Mouse (Mus musculus) myocyte (in vitro differentiated cells): ENCODE measurements around the gene Erlin1. TPM values are rescaled to one million over a fixed set of nuclear protein-coding genes. Genes with fewer than 3 reads are reported as not detected.

Experiments
- H3K27me3 ChIP-seq: one replicate; pipeline ENCODE4 v1.6.1; 2011; ENCODE audit not compliant: control insufficient read depth, insufficient read depth, insufficient read length
- H3K36me3 ChIP-seq: one replicate; pipeline ENCODE4 v1.6.1; 2011; ENCODE audit not compliant: control insufficient read depth, insufficient read depth
- H3K4me2 ChIP-seq: one replicate; pipeline ENCODE4 v1.6.1; 2011; ENCODE audit warnings: low read depth, control low read depth
- H3K4me3 ChIP-seq: one replicate; pipeline ENCODE4 v1.5.1; 2011; ENCODE audit warnings: mild to moderate bottlenecking, control low read depth, moderate library complexity
- H3K79me2 ChIP-seq: one replicate; pipeline ENCODE4 v1.6.1; 2011; ENCODE audit not compliant: control insufficient read depth, insufficient read depth
- H3ac ChIP-seq: one replicate; pipeline ENCODE4 v1.6.1; 2011; ENCODE audit not compliant: control insufficient read depth, insufficient read length
- CEBPB ChIP-seq: IDR thresholded peaks from 2 replicates; pipeline ENCODE4 v1.6.1; 2011; ENCODE audit warnings: mild to moderate bottlenecking, moderate library complexity; ENCODE audit not compliant: poor library complexity, insufficient read depth, severe bottlenecking
- E2F4 ChIP-seq: IDR thresholded peaks from one replicate; pipeline ENCODE4 v1.6.1; 2011; ENCODE audit warnings: mild to moderate bottlenecking, control low read depth, moderate library complexity; ENCODE audit not compliant: insufficient read depth
- MAX ChIP-seq: IDR thresholded peaks from one replicate; pipeline ENCODE4 v1.6.1; 2011; ENCODE audit warnings: low read depth, mild to moderate bottlenecking, control low read depth
- MYOD1 ChIP-seq, 3 experiments: IDR thresholded peaks; one replicate each; pipeline ENCODE4 v1.6.1; 2011; ENCODE audit warnings: control low read depth in 2 of 3, low read depth in 2 of 3, mild to moderate bottlenecking in 2 of 3, moderate library complexity in 1 of 3; ENCODE audit not compliant: insufficient read length in 2 of 3, control insufficient read depth in 1 of 3
- MYOG ChIP-seq, 3 experiments: IDR thresholded peaks; one replicate each; pipeline ENCODE4 v1.6.1; 2011; ENCODE audit warnings: control low read depth in 2 of 3, low read depth in 2 of 3, mild to moderate bottlenecking in 2 of 3; ENCODE audit not compliant: insufficient read length in 2 of 3, control insufficient read depth in 1 of 3, insufficient read depth in 1 of 3
- POLR2A ChIP-seq: IDR thresholded peaks from one replicate; pipeline ENCODE4 v1.6.1; 2011; ENCODE audit warnings: low read depth, mild to moderate bottlenecking, control low read depth, moderate library complexity; ENCODE audit not compliant: insufficient read length
- POLR2AphosphoS2 ChIP-seq: IDR thresholded peaks from one replicate; pipeline ENCODE4 v1.6.1; 2011; ENCODE audit warnings: low read depth, control low read depth; ENCODE audit not compliant: insufficient read length
- REST ChIP-seq: IDR thresholded peaks from one replicate; pipeline ENCODE4 v1.6.1; 2011; ENCODE audit warnings: mild to moderate bottlenecking, control low read depth, moderate library complexity; ENCODE audit not compliant: insufficient read depth, insufficient read length
- SRF ChIP-seq: IDR thresholded peaks from one replicate; pipeline ENCODE4 v1.6.1; 2011; ENCODE audit warnings: low read depth; ENCODE audit not compliant: control insufficient read depth, insufficient read length
- TCF12 ChIP-seq: IDR thresholded peaks from one replicate; pipeline ENCODE4 v1.6.1; 2011; ENCODE audit warnings: mild to moderate bottlenecking, control low read depth; ENCODE audit not compliant: poor library complexity, insufficient read depth, severe bottlenecking
- TCF3 ChIP-seq: IDR thresholded peaks from one replicate; pipeline ENCODE4 v1.6.1; 2011; ENCODE audit warnings: low read depth, control low read depth; ENCODE audit not compliant: insufficient read length
- USF1 ChIP-seq: IDR thresholded peaks from one replicate; pipeline ENCODE4 v1.6.1; 2011; ENCODE audit warnings: low read depth, mild to moderate bottlenecking, control low read depth, moderate library complexity
- polyA plus RNA-seq: library from polyadenylated mRNA; unstranded; fragments of >200 nt; fragmentation: generic; extraction: Trizol; gene quantifications from one replicate; pipeline ENCODE4 v1.2.1, GENCODE M21; 2012; ENCODE audit warnings: missing spikeins

The Erlin1 gene
- 13.5 TPM for polyA plus RNA-seq

GRCm38 (mm10) chr19:44069121-44069913, at the start of gene Erlin1:
Gene Erlin1, minus strand, starts transcription at chr19:44069785.
- Histone ChIP-seq H3ac (peak within 1 kb of the TSS; percentile 23), H3K79me2 (peaks cover 10% of the 10 kb centered on the region), H3K4me2 (peak within 1 kb of the TSS; percentile 84), H3K4me3 (peak within 1 kb of the TSS; percentile 66), H3K36me3 (peaks cover 15% of the 10 kb centered on the region), H3K27me3 (no peaks in the 10 kb centered on the region)
- TF ChIP-seq TCF12 (no peak), MYOD1 (IDR thresholded peaks at IDR 0.05; ENCODE audit: control insufficient read depth in 1 of 3, insufficient read length in 2 of 3, low read depth in 2 of 3) (peak in 1 of 3 experiments; percentile 79), E2F4 (peak; percentile 54), REST (no peak), CEBPB (no peak), USF1 (no peak), MYOG (IDR thresholded peaks at IDR 0.05; ENCODE audit: control insufficient read depth in 1 of 3, insufficient read depth in 1 of 3, insufficient read length in 2 of 3, low read depth in 2 of 3) (peak in 2 of 3 experiments; percentile 40 to 62), MAX (no peak), POLR2A (peak; percentile 84), SRF (no peak), TCF3 (peak; percentile 33), POLR2AphosphoS2 (peak; percentile 84)

GRCm38 (mm10) chr19:44117793-44118192, 48.2 kb upstream of the Erlin1 start:
- Histone ChIP-seq H3K27me3 (no peaks in the 10 kb centered on the region), H3ac (no peak overlapping the region), H3K4me2 (no peak overlapping the region), H3K36me3 (peaks cover 39% of the 10 kb centered on the region), H3K4me3 (no peak overlapping the region), H3K79me2 (no peaks in the 10 kb centered on the region)
- TF ChIP-seq TCF3 (no peak), POLR2A (no peak), REST (no peak), MYOD1 (IDR thresholded peaks at IDR 0.05; ENCODE audit: control insufficient read depth in 1 of 3, insufficient read length in 2 of 3, low read depth in 2 of 3) (no peak), CEBPB (no peak), MYOG (IDR thresholded peaks at IDR 0.05; ENCODE audit: control insufficient read depth in 1 of 3, insufficient read depth in 1 of 3, insufficient read length in 2 of 3, low read depth in 2 of 3) (no peak)

GRCm38 (mm10) chr19:44111706-44112105, 42.1 kb upstream of the Erlin1 start:
- H3ac ChIP-seq: no peak overlapping the region
- H3K27me3 ChIP-seq: no peaks in the 10 kb centered on the region
- no peak overlapping the region for H3K4me3 ChIP-seq
- no peak overlapping the region for H3K4me2 ChIP-seq
- peaks cover 21% of the 10 kb centered on the region for H3K36me3 ChIP-seq
- H3K79me2 ChIP-seq: peaks cover 5% of the 10 kb centered on the region
- TF ChIP-seq CEBPB: no peak
- no peak for TF ChIP-seq POLR2A
- no peak for TF ChIP-seq TCF12
- no peak for TF ChIP-seq SRF
- TF ChIP-seq E2F4: no peak
- TF ChIP-seq REST: no peak
- no peak for TF ChIP-seq MAX
- no peak for TF ChIP-seq POLR2AphosphoS2
- TF ChIP-seq MYOD1 (IDR thresholded peaks at IDR 0.05; ENCODE audit: control insufficient read depth in 1 of 3, insufficient read length in 2 of 3, low read depth in 2 of 3): no peak
- no peak for TF ChIP-seq MYOG (IDR thresholded peaks at IDR 0.05; ENCODE audit: control insufficient read depth in 1 of 3, insufficient read depth in 1 of 3, insufficient read length in 2 of 3, low read depth in 2 of 3)

GRCm38 (mm10) chr19:44110356-44110755, 40.8 kb upstream of the Erlin1 start:
- Histone ChIP-seq H3K4me2 (no peak overlapping the region), H3K36me3 (peaks cover 13% of the 10 kb centered on the region)
- TF ChIP-seq POLR2A: no peak
- TF ChIP-seq MAX: no peak
- no peak for TF ChIP-seq SRF
- no peak for TF ChIP-seq USF1
- TF ChIP-seq TCF3: no peak
- TF ChIP-seq MYOG (IDR thresholded peaks at IDR 0.05; ENCODE audit: control insufficient read depth in 1 of 3, insufficient read depth in 1 of 3, insufficient read length in 2 of 3, low read depth in 2 of 3): no peak
- no peak for TF ChIP-seq POLR2AphosphoS2
- no peak for TF ChIP-seq MYOD1 (IDR thresholded peaks at IDR 0.05; ENCODE audit: control insufficient read depth in 1 of 3, insufficient read length in 2 of 3, low read depth in 2 of 3)
- TF ChIP-seq CEBPB: no peak
- no peak for TF ChIP-seq TCF12
- no peak for TF ChIP-seq REST
- no peak for TF ChIP-seq E2F4

GRCm38 (mm10) chr19:44108996-44109395, 39.4 kb upstream of the Erlin1 start:
- H3K4me3 ChIP-seq: no peak overlapping the region
- no peak overlapping the region for H3ac ChIP-seq
- peaks cover 13% of the 10 kb centered on the region for H3K36me3 ChIP-seq
- no peaks in the 10 kb centered on the region for H3K27me3 ChIP-seq
- no peak for TF ChIP-seq REST
- no peak for TF ChIP-seq SRF
- no peak for TF ChIP-seq POLR2AphosphoS2
- peaks cover 32% of the 10 kb centered on the region for H3K79me2 ChIP-seq
- no peak overlapping the region for H3K4me2 ChIP-seq

More at GRCm38 (mm10) chr19:44110356-44110755, 40.8 kb upstream of the Erlin1 start:
- Histone ChIP-seq H3K79me2 (peaks cover 18% of the 10 kb centered on the region), H3ac (no peak overlapping the region), H3K4me3 (no peak overlapping the region), H3K27me3 (no peaks in the 10 kb centered on the region)
